Mouse (Mus musculus) leukemia stem cell, adult 10-12 weeks (primary cell): ENCODE measurements around the gene AK157302. TPM values are rescaled to one million over a fixed set of nuclear protein-coding genes. Genes with fewer than 3 reads are reported as not detected.

Experiments
- polyA plus RNA-seq: library from polyadenylated mRNA; stranded (reverse); fragments of >175 nt; gene quantifications from 2 replicates; pipeline ENCODE4 v1.2.3, GENCODE M21; 2012; ENCODE audit warnings: low replicate concordance

The AK157302 gene
- polyA plus RNA-seq: not detected in 2 replicates

DNA sequence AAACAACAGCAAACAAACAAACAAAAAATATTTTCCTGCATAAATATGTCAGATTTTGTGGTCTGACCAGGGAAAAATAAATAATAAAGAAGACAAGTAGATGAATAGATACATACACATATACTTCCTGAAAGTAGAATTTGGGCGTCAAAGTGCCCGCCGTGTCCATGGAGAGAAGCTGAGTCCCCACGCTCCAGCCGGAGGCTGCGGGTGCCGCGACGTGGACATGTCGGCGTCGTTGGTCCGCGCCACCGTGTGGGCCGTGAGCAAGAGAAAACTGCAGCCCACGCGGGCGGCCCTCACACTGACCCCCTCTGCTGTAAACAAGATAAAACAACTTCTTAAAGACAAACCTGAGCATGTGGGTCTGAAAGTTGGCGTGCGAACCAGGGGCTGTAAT, at the start of gene AK157302:
Gene AK157302 (plus strand): TSS at position 144 of the 400 bp plus-strand sequence.

DNA sequence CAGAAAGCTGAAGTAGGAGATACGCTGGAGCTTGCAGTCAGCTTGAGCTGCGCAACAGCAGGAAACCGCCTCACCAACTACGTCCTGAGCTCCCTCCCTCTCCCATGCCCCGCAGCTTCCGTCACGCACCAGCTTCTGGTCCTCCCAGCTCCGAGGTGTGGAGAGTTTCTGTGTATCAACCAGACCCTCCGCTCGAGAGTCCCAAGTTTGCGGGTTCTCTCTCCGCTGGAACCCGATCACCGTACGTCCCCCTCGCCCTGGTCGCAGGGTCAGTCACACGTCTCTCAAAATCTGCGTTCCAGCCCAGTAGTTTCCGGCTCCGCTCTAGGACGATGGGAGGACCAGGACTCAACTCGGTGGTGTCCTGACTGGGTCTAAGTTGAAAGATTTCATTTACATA, 41.6 kb upstream of the AK157302 start, which contains the start of gene Zscan26:
Gene Zscan26 (minus strand): TSS at position 282 of the 400 bp plus-strand sequence.

DNA sequence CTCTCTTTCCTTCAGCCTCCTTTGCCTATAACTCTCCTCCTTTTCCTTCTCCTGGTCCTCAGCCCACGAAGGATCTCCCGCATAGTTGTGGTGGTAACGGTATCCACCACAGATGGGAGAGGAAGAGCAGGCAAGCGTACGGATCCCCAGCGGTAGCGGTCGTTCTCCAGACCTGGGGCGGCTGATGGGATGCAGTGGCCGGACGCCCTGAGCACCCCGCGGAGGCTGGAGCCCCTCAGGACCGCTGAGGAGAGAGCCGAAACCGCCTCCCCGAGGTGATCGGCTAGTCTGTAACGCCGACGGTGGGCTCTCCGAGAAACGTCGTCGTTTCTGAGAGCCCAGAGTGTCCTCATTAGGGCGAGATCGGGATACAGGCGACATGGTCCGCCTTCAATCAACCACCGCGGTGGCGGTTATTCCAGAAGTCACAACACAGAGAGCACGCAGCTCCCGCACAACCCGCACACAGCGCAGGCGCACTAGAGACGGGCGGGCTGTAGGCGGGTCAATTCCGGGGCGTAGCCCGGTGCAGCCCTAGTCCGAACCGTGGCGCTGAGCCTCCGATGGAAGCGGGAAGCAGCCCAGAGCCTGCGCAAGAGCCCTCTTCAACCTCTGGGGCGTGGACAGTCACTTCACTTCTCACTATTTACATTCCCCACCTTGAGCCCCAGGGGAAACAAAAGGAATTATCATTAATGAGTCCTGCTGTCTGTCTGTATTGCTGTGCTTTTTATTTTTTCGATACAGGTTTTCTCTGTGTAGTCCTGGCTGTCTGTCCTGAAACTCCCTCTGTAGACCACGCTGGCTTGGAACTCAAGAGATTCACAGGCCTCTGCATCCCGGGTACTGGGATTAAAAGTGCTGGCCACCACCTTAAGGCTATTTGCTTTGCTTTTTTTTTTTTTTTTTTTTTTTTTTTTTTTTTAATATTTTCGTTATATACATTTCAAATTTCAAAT, 26.7 kb upstream of the AK157302 start, which contains the start of gene Nkapl:
Gene Nkapl (minus strand): TSS at position 449 of the 959 bp plus-strand sequence.

DNA sequence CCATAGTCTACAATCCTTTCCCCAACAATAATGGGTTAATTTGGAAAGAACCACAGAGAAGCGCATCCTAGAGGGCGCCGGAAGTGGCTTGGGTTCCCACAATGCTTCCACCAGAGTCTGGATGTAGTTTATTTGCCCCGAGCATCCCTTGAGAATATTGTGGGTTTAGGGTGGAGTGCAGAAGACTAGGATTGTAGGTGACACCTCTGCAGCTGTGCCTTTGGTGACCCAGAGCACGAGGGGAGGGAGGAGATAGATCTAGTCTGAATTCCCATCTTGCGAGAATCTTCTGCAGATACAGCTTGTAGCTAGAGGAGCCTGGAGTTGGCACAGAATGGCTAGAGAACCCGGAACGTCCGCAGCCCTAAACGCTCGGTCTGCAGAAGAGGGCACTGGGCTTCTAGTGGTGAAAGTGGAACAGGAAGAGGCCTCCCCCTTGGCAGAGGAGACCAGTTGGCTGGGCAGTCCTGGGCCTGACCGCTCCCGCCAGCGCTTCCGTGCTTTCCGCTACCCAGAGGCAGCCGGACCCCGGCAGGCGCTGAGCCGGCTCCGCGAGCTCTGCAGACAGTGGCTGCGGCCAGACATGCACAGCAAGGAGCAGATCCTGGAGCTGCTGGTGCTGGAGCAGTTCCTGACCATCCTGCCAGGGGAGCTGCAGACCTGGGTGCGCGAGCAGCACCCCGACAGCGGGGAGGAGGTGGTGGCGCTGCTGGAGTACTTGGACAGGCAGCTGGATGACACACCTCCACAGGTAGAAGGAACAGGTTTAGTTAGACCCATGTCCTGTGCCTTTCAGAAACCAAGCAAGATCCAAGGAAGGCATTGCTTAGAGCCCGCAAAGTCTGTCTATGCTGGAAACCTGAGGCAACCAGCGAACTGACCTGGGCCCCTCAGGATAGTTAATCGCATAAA, 16.0 kb upstream of the AK157302 start, which contains the start of the genes Zkscan4 and Gm10065:
Gene Zkscan4 (plus strand): TSS at position 149 of the 912 bp plus-strand sequence.
Gene Gm10065 (minus strand): TSS at position 683 of the 912 bp plus-strand sequence.

DNA sequence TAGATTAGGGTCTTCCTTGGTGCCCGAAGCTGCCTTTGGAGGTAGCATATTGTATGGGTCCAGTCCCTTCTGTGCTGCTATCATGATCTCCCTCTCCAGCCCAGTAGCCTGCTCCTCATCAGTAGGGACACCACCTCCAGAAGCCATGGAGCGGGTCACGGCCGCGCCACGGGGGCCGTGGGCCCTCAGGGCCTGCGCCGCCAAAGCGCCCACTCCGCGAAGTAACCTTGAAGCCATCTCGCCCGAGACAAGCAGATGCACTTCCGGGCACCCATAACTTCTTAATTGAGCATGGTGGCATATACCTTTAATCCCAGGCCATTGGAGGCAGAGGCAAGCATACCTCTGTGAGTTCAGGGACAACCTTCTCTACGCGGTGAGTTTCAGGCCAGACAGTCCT, 6.2 kb downstream of the AK157302 start, which contains the start of gene Gm11273:
Gene Gm11273 (minus strand): TSS at position 237 of the 400 bp plus-strand sequence.

DNA sequence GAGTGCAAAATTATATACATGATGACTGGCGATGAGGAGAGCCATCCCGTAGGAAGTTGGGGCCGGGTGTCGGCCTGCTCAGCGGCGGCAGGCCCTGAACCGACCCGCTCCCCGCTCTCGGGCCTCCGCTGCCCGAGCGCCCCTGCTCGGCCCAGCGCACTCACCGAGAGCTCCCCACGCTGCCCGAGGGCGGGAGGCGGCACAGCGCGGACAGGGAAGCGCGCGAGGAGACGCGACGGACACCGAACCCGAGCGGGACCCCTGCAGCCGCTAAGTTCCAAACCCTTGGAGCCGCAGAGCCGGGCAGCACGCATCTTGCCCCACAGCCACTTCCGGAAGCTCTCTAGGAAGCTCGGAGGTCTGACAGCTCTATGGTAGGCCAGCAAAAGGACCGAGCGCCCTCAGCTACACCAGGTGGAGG, 35.8 kb downstream of the AK157302 start, which contains the start of gene Zkscan8:
Gene Zkscan8 (minus strand): TSS at position 340 of the 421 bp plus-strand sequence.

DNA sequence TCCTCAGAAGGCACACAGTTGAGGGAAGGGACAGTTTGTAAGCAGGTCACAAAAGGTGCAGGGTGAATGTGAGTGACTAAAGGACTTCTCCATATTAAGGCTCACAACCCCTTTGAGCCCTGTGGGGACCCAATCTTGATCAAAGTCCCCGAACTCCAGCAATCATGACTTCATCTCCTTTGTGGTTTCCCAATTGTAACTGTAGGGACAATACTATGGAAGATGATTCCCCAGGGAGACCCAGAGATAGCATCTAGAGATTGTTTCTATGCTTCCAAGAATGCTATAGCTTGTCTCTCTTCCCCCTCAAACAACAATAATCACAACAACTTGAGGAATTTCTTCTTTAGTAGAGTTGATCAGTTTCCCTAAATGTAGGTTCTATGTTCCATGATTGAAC, 47.7 kb downstream of the AK157302 start, which contains the start of gene Olfr1366:
Gene Olfr1366 (minus strand): TSS at position 101 of the 400 bp plus-strand sequence.

Other genes with a start within 250 kb of the AK157302 start
- not detected in 2 replicates for gene Gpx5, start 202.5 kb upstream of the AK157302 start, polyA plus RNA-seq
- gene Gpx6, start 183.1 kb upstream of the AK157302 start, polyA plus RNA-seq: not detected in 2 replicates
- not detected in 2 replicates for gene Olfr1367, start 148.3 kb upstream of the AK157302 start, polyA plus RNA-seq
- 1.4 and 1.5 TPM in 2 replicates for gene Zscan12, start 132.4 kb upstream of the AK157302 start, polyA plus RNA-seq
- gene Zkscan3, start 92.5 kb upstream of the AK157302 start, polyA plus RNA-seq: 4.3 and 6.0 TPM in 2 replicates
- gene Pgbd1, start 54.2 kb upstream of the AK157302 start, polyA plus RNA-seq: 0.08 and 0.80 TPM in 2 replicates
- gene Zscan26, start 41.5 kb upstream of the AK157302 start, polyA plus RNA-seq: 2.7 and 3.7 TPM in 2 replicates
- 4.1 and 6.4 TPM in 2 replicates for gene Nkapl, start 26.7 kb upstream of the AK157302 start, polyA plus RNA-seq
- not detected in 2 replicates for gene Zkscan4, start 16.3 kb upstream of the AK157302 start, polyA plus RNA-seq
- gene Gm10065, start 15.8 kb upstream of the AK157302 start, polyA plus RNA-seq: not detected in 2 replicates
- gene Gm11273, start 6.2 kb downstream of the AK157302 start, polyA plus RNA-seq: 8.3 and 12.1 TPM in 2 replicates
- 0.74 and 1.9 TPM in 2 replicates for gene Zkscan8, start 35.9 kb downstream of the AK157302 start, polyA plus RNA-seq
- gene Olfr1366, start 47.6 kb downstream of the AK157302 start, polyA plus RNA-seq: not detected in 2 replicates
- gene Olfr1535, start 64.7 kb downstream of the AK157302 start, polyA plus RNA-seq: not detected in 2 replicates
- not detected in 2 replicates for gene Olfr1364, start 86.5 kb downstream of the AK157302 start, polyA plus RNA-seq
- not detected in 2 replicates for gene Olfr1362, start 118.8 kb downstream of the AK157302 start, polyA plus RNA-seq
- gene Olfr11, start 147.3 kb downstream of the AK157302 start, polyA plus RNA-seq: not detected in 2 replicates
- not detected in 2 replicates for gene Olfr1361, start 168.2 kb downstream of the AK157302 start, polyA plus RNA-seq
- not detected in 2 replicates for gene Olfr1360, start 182.2 kb downstream of the AK157302 start, polyA plus RNA-seq
- gene Olfr1359, start 202.9 kb downstream of the AK157302 start, polyA plus RNA-seq: not detected in 2 replicates
- gene Hist1h2bl, start 220.9 kb downstream of the AK157302 start, polyA plus RNA-seq: 5.9 and 13.2 TPM in 2 replicates
- gene Hist1h2ai, start 221.2 kb downstream of the AK157302 start, polyA plus RNA-seq: 24.1 and 37.8 TPM in 2 replicates
- 93.1 and 144 TPM in 2 replicates for gene Hist1h3h, start 222.4 kb downstream of the AK157302 start, polyA plus RNA-seq
- 3.5 and 3.9 TPM in 2 replicates for gene Hist1h2bm, start 226.8 kb downstream of the AK157302 start, polyA plus RNA-seq
- gene Hist1h4j, start 239.8 kb downstream of the AK157302 start, polyA plus RNA-seq: 6.0 and 8.5 TPM in 2 replicates